Mouse (Mus musculus): ENCODE measurements at regions not wholly inside any gene's neighbourhood (a gene's known extent, or its start where the extent isn't known, plus 50 kb on each side); places are given as distances from the start of the nearest gene placed in this dataset.

DNA sequence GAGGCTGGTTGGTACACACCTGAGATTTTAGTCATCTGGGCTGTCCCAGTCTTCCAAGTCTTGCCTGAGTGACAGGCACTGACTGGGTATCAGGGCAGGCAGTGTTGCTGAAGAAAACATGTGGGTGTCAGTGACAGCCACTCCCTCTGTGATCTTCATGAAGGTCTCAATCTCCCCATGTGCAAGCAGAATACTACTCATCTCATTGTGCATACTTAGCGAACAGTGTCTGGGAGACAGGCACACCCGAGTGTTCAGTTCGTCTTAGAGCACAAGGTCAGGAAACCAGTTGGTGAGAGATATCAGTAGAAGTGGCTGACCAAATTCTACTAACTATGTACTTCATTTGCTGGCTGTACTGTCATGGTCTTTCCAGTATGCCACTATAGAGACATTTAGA is 315.9 kb downstream of the Tbc1d1 start:
- Histone ChIP-seq H3K4me1 (ENCODE audit: control insufficient read depth, insufficient read depth, low read length) (peaks cover 4% of the 10 kb centered on the region; the same call in 1 of the 2 replicates), H3K4me2 (ENCODE audit: low read length) (no peak overlapping the region), H3K4me3 (ENCODE audit: low read depth, low read length) (no peak overlapping the region), H3K27ac (ENCODE audit: low read length) (no peak overlapping the region), H3K36me3 (ENCODE audit: control insufficient read depth, insufficient read depth, low read length) (no peaks in the 10 kb centered on the region), H3K9ac (ENCODE audit: low read depth, low read length) (no peak overlapping the region), H3K27me3 (ENCODE audit: control insufficient read depth, insufficient read depth, low read depth, low read length) (no peaks in the 10 kb centered on the region), H3K9me3 (replicated peaks; ENCODE audit: control insufficient read depth, low read length, poor library complexity, severe bottlenecking) (no peaks in the 10 kb centered on the region)
- WGBS: 86% methylated on average over 3 of the region's 3 CpGs
- ATAC-seq: no peak

DNA sequence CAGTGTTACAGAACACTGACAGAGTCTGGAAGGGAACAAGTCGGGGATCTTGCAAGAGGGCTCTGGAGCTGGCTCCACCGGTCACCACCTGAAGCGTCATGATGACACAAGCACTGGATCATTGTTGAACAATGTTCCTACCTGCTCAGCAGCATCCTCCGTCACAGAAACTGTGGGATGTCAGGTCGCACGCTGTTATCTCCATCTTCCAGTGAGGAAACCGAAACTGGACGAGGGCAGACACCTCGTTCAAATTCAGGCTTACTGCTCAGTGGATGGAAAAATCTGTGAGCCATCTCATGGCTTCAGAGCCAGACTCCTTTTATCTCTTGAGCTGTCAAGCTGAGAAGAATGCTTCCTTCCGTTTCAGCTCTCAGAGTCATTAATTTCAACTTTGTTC is 316.3 kb downstream of the Tbc1d1 start:
- Histone ChIP-seq H3K27me3 (ENCODE audit: control insufficient read depth, insufficient read depth, low read depth, low read length) (no peaks in the 10 kb centered on the region), H3K4me2 (ENCODE audit: low read length) (no peak overlapping the region), H3K36me3 (ENCODE audit: control insufficient read depth, insufficient read depth, low read length) (no peaks in the 10 kb centered on the region), H3K9me3 (replicated peaks; ENCODE audit: control insufficient read depth, low read length, poor library complexity, severe bottlenecking) (no peaks in the 10 kb centered on the region), H3K4me1 (ENCODE audit: control insufficient read depth, insufficient read depth, low read length) (peaks cover 4% of the 10 kb centered on the region; the same call in 1 of the 2 replicates), H3K9ac (ENCODE audit: low read depth, low read length) (no peak overlapping the region), H3K27ac (ENCODE audit: low read length) (no peak overlapping the region), H3K4me3 (ENCODE audit: low read depth, low read length) (no peak overlapping the region)
- WGBS: 77% methylated on average over 10 of the region's 10 CpGs
- ATAC-seq: no peak

DNA sequence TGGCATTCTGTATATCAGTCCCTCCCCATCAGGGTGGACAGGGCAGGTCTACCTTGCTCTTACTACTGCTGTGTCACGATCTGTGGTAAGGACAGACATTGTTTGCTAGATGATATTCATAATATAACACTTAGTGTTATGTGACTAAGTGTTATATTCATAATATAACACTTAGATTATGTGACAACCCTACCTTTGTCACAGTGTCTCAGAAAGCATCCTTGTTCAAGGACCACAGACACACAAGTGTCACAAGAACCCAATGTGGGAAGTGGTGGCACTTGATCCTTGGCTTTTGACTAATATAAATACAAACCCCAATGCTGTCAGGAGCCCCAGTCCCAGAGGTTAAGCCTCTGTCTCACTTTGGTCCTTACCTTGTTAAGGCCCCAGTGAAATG is 318.8 kb downstream of the Tbc1d1 start:
- no peak overlapping the region for H3K27ac ChIP-seq (ENCODE audit: low read length)
- H3K9ac ChIP-seq (ENCODE audit: low read depth, low read length): no peak overlapping the region
- WGBS: 94% methylated on average over 1 of the region's 1 CpGs
- ATAC-seq: no peak
- H3K4me1 ChIP-seq (ENCODE audit: control insufficient read depth, insufficient read depth, low read length): peaks cover 4% of the 10 kb centered on the region; the same call in 1 of the 2 replicates
- no peaks in the 10 kb centered on the region for H3K36me3 ChIP-seq (ENCODE audit: control insufficient read depth, insufficient read depth, low read length)
- H3K27me3 ChIP-seq (ENCODE audit: control insufficient read depth, insufficient read depth, low read depth, low read length): no peaks in the 10 kb centered on the region
- no peak overlapping the region for H3K4me3 ChIP-seq (ENCODE audit: low read depth, low read length)
- H3K4me2 ChIP-seq (ENCODE audit: low read length): no peak overlapping the region
- no peaks in the 10 kb centered on the region for H3K9me3 ChIP-seq (replicated peaks; ENCODE audit: control insufficient read depth, low read length, poor library complexity, severe bottlenecking)

DNA sequence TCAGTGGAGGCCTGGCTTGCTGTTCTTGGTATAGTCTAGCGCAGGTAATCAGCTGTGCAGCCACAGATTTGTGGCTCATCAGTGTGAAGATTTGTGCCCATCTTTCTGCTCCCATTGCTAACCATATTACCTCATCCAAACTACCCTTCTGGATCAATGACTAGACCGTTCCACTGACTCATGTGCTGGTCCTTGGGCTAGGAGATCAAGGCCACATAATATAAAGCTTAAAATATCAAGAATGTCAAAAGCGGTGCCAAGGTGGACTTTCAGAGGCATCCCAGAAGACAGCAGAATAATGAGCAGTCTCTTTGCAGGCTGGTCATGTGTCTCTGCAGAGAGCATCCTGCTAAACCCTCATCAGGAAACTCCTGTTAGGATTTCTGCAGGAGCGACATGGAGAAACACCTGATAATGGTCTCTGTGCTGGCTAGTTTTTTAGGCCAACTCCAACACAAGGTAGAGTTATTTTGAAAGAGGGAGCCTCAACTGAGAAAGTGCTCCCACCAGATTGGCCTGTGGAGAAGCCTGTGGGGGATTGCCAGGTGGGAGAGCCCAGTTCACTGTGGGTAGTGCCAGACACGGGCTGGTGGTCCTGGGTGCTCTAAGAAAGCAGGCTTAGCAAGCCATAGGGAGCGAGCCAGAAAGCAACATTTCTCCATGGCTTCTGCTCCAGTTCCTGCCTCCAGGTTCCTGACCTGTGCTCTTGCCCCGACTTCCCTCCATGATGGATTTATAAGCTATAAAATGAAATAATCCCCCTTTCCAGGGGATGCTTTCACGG is 319.8 kb downstream of the Tbc1d1 start:
- Histone ChIP-seq H3K27ac (ENCODE audit: low read length) (no peak overlapping the region), H3K9ac (ENCODE audit: low read depth, low read length) (no peak overlapping the region), H3K36me3 (ENCODE audit: control insufficient read depth, insufficient read depth, low read length) (no peaks in the 10 kb centered on the region), H3K9me3 (replicated peaks; ENCODE audit: control insufficient read depth, low read length, poor library complexity, severe bottlenecking) (no peaks in the 10 kb centered on the region), H3K27me3 (ENCODE audit: control insufficient read depth, insufficient read depth, low read depth, low read length) (no peaks in the 10 kb centered on the region), H3K4me2 (ENCODE audit: low read length) (no peak overlapping the region), H3K4me1 (ENCODE audit: control insufficient read depth, insufficient read depth, low read length) (peaks cover 4% of the 10 kb centered on the region; the same call in 1 of the 2 replicates), H3K4me3 (ENCODE audit: low read depth, low read length) (no peak overlapping the region)
- ATAC-seq: no peak
- WGBS: 53% methylated on average over 8 of the region's 8 CpGs

DNA sequence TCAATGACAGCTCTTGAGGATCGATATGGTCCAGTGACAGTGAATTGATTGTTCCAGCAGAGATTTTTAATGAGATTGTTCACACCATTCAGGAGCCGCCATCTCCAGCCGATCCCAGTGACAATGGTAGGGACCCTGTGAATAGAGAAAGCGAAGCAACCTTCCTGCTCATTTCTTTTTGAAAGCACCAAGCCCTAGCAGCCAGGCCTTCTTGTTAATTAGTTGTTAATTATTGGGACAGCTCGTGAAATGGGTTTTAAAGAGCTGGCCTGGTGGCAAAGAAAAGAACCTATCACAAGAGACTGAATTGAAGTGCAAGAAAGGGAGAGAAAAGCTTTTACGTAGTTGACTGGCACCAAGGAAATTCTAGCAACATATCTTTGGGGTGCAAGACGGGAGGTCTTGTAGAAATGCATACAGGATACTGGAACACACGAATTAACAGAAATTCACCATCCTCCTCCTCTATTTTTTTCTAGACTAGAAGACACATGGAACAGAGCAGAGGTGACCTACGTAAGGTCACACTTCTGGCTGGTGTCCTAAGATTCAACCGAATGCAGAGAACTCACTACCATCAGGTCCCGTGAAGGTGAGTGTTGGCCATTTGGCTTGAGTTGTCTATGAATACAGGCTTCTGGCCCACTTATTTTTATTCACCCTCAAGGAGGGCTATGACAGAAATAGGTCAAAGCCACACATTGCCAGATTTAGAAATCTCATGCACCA is 320.7 kb downstream of the Tbc1d1 start:
- H3K9ac ChIP-seq (ENCODE audit: low read depth, low read length): no peak overlapping the region
- no peaks in the 10 kb centered on the region for H3K36me3 ChIP-seq (ENCODE audit: control insufficient read depth, insufficient read depth, low read length)
- H3K9me3 ChIP-seq (replicated peaks; ENCODE audit: control insufficient read depth, low read length, poor library complexity, severe bottlenecking): no peaks in the 10 kb centered on the region
- H3K4me3 ChIP-seq (ENCODE audit: low read depth, low read length): no peak overlapping the region
- peaks cover 4% of the 10 kb centered on the region; the same call in 1 of the 2 replicates for H3K4me1 ChIP-seq (ENCODE audit: control insufficient read depth, insufficient read depth, low read length)
- H3K27me3 ChIP-seq (ENCODE audit: control insufficient read depth, insufficient read depth, low read depth, low read length): no peaks in the 10 kb centered on the region
- WGBS: 22% methylated on average over 11 of the region's 11 CpGs
- no peak overlapping the region for H3K4me2 ChIP-seq (ENCODE audit: low read length)
- 0 out of 2 replicates have a peak, but pooled peaks have one; percentile 21 for ATAC-seq
- H3K27ac ChIP-seq (ENCODE audit: low read length): no peak overlapping the region

DNA sequence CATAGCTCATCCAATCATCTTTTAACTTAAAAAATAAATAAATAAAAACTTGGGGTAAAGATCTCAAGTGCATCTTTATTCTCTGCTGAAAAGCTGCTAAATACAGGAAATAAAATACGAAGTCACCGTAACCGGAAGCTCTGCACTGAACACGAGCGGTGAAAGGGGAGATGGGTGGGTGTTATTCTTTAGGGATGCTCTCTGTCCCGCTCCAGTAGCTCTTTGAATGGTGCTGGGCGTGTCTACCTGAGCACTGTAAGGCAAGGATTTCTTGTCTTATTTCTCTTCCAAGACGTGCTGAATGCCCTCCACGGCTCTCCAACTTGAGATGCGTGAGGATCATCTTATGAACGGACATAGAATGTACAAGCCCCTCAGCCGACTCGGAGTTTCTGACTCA is 322.0 kb downstream of the Tbc1d1 start:
- no peaks in the 10 kb centered on the region for H3K36me3 ChIP-seq (ENCODE audit: control insufficient read depth, insufficient read depth, low read length)
- H3K4me3 ChIP-seq (ENCODE audit: low read depth, low read length): no peak overlapping the region
- 74% methylated on average over 13 of the region's 13 CpGs for WGBS

DNA sequence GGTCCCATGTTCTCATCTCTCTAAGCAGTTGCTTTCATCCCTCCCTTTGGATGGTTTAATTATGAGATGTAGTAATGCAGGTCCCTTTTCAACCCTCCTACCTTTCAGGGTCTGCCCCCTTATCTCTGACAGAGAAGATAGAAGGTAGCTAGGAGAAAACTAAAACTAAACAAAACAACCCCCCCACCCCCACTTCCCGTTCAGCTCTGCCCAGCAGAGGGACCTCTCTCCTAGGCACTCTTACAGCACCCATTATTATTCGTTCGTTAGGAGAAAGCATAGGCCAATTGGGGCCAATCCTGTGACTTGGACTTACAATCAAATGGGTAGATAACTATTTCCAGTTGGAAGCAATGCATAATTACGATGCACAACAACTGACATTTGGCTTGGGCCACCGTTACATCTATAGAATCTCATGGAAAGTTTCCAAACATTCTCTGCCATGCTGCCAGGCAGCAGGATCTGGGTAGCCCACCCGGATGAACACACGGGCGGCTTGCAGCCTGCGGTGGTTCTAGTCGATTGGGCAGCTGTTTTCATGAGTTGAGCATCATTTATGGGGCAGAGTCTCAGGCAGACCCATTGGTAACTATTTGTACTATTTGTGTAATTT is 322.6 kb downstream of the Tbc1d1 start:
- H3K36me3 ChIP-seq (ENCODE audit: control insufficient read depth, insufficient read depth, low read length): no peaks in the 10 kb centered on the region
- peaks cover 4% of the 10 kb centered on the region; the same call in 1 of the 2 replicates for H3K4me1 ChIP-seq (ENCODE audit: control insufficient read depth, insufficient read depth, low read length)
- WGBS: 79% methylated on average over 10 of the region's 10 CpGs
- H3K9me3 ChIP-seq (replicated peaks; ENCODE audit: control insufficient read depth, low read length, poor library complexity, severe bottlenecking): no peaks in the 10 kb centered on the region
- no peak for ATAC-seq
- H3K27ac ChIP-seq (ENCODE audit: low read length): no peak overlapping the region
- H3K4me3 ChIP-seq (ENCODE audit: low read depth, low read length): no peak overlapping the region
- H3K9ac ChIP-seq (ENCODE audit: low read depth, low read length): no peak overlapping the region
- no peaks in the 10 kb centered on the region for H3K27me3 ChIP-seq (ENCODE audit: control insufficient read depth, insufficient read depth, low read depth, low read length)
- H3K4me2 ChIP-seq (ENCODE audit: low read length): no peak overlapping the region

More for the DNA sequence above, 322.0 kb downstream of the Tbc1d1 start:
- H3K27ac ChIP-seq (ENCODE audit: low read length): no peak overlapping the region
- no peak overlapping the region for H3K9ac ChIP-seq (ENCODE audit: low read depth, low read length)
- no peak overlapping the region for H3K4me2 ChIP-seq (ENCODE audit: low read length)
- H3K9me3 ChIP-seq (replicated peaks; ENCODE audit: control insufficient read depth, low read length, poor library complexity, severe bottlenecking): no peaks in the 10 kb centered on the region
- no peaks in the 10 kb centered on the region for H3K27me3 ChIP-seq (ENCODE audit: control insufficient read depth, insufficient read depth, low read depth, low read length)
- no peak for ATAC-seq
- peaks cover 4% of the 10 kb centered on the region; the same call in 1 of the 2 replicates for H3K4me1 ChIP-seq (ENCODE audit: control insufficient read depth, insufficient read depth, low read length)

DNA sequence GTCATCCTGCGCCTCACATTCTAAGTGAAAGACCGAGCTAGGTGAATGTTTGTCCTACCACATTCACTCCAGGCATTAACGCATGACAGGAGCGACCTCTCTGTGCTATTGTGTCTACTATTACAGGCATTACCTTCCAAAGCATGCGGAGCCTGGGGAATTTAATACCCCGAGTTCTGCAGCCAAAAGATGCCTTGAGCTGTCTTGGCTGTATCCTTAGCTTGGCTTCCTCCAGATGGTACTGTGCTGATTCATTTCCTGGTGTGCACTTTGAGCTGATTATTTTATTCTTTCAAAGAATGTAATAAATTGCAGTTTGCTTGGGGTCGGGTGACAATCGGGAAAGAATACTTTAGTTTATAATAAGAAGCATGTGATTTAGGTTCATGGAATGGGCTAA is 323.2 kb downstream of the Tbc1d1 start:
- H3K36me3 ChIP-seq (ENCODE audit: control insufficient read depth, insufficient read depth, low read length): no peaks in the 10 kb centered on the region
- H3K27ac ChIP-seq (ENCODE audit: low read length): no peak overlapping the region
- no peaks in the 10 kb centered on the region for H3K9me3 ChIP-seq (replicated peaks; ENCODE audit: control insufficient read depth, low read length, poor library complexity, severe bottlenecking)
- no peak overlapping the region for H3K4me2 ChIP-seq (ENCODE audit: low read length)
- 66% methylated on average over 8 of the region's 8 CpGs for WGBS
- ATAC-seq: no peak
- no peaks in the 10 kb centered on the region for H3K27me3 ChIP-seq (ENCODE audit: control insufficient read depth, insufficient read depth, low read depth, low read length)
- H3K4me3 ChIP-seq (ENCODE audit: low read depth, low read length): no peak overlapping the region
- H3K4me1 ChIP-seq (ENCODE audit: control insufficient read depth, insufficient read depth, low read length): peaks cover 4% of the 10 kb centered on the region; the same call in 1 of the 2 replicates
- H3K9ac ChIP-seq (ENCODE audit: low read depth, low read length): no peak overlapping the region

DNA sequence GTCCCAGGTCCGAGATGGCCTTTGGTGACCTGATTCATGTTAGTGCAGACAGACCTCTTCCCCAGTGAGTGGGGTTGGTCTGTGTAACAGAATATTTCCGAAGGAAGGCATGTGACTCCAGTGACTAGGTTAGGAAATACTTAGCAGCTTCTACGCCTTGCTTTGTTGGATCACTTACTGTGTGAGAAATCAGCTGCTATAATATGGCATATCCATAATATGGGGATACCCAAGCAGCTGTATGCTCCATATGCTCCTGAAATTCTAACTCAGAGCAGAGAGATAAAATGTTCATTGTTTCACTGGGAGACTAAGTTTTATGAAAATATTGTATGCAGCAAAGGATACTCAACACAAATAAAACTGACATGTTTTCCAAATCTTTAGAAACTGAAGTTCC is 318.1 kb upstream of the Klf3 start:
- peaks cover 3% of the 10 kb centered on the region for H3K4me1 ChIP-seq (ENCODE audit: control insufficient read depth, insufficient read depth, low read length)
- H3K9ac ChIP-seq (ENCODE audit: low read depth, low read length): no peak overlapping the region
- no peaks in the 10 kb centered on the region for H3K36me3 ChIP-seq (ENCODE audit: control insufficient read depth, insufficient read depth, low read length)
- no peak overlapping the region for H3K4me3 ChIP-seq (ENCODE audit: low read depth, low read length)
- ATAC-seq: no peak
- no peak overlapping the region for H3K27ac ChIP-seq (ENCODE audit: low read length)
- H3K27me3 ChIP-seq (ENCODE audit: control insufficient read depth, insufficient read depth, low read depth, low read length): no peaks in the 10 kb centered on the region
- H3K4me2 ChIP-seq (ENCODE audit: low read length): no peak overlapping the region
- no peaks in the 10 kb centered on the region; the same call in 1 of the 2 replicates for H3K9me3 ChIP-seq (replicated peaks; ENCODE audit: control insufficient read depth, low read length, poor library complexity, severe bottlenecking)
- 89% methylated on average over 3 of the region's 3 CpGs for WGBS
